Mouse (Mus musculus): ENCODE results near the gene Pogz. TPM values are rescaled to one million over a fixed set of nuclear protein-coding genes. Genes with fewer than 3 reads are reported as not detected.

The Pogz gene
- polyA plus RNA-seq, 1 experiment from 2014 or later = 23.8 TPM

Other genes with a start within 250 kb of the Pogz start
- not detected in 2 replicates for gene Gm10972, start 194.5 kb upstream of the Pogz start, polyA plus RNA-seq (2014; fragmentation: Nextera tagmentation; extraction: Ambion mirVana)
- 7.2 and 7.7 TPM in 2 replicates for gene Tuft1, start 178.7 kb upstream of the Pogz start, polyA plus RNA-seq (2014; fragmentation: Nextera tagmentation; extraction: Ambion mirVana)
- gene Selenbp2, start 144.0 kb upstream of the Pogz start, polyA plus RNA-seq (2014; fragmentation: Nextera tagmentation; extraction: Ambion mirVana) = 0.56 TPM in 1 of 2 replicates, not detected in the other
- gene Cgn, start 51.1 kb upstream of the Pogz start, polyA plus RNA-seq (2014; fragmentation: Nextera tagmentation; extraction: Ambion mirVana) = 8.8 and 9.8 TPM in 2 replicates
- gene Psmb4, start 49.4 kb downstream of the Pogz start, polyA plus RNA-seq (2014; fragmentation: Nextera tagmentation; extraction: Ambion mirVana) = 380 and 393 TPM in 2 replicates
- 9.9 and 12.9 TPM in 2 replicates for gene Selenbp1, start 95.5 kb downstream of the Pogz start, polyA plus RNA-seq (2014; fragmentation: Nextera tagmentation; extraction: Ambion mirVana)
- gene Rfx5, start 116.5 kb downstream of the Pogz start, polyA plus RNA-seq (2014; fragmentation: Nextera tagmentation; extraction: Ambion mirVana) = 7.4 and 8.9 TPM in 2 replicates
- 25.0 and 28.4 TPM in 2 replicates for gene Pi4kb, start 137.2 kb downstream of the Pogz start, polyA plus RNA-seq (2014; fragmentation: Nextera tagmentation; extraction: Ambion mirVana)
- 19.6 and 21.2 TPM in 2 replicates for gene Zfp687, start 177.9 kb downstream of the Pogz start, polyA plus RNA-seq (2014; fragmentation: Nextera tagmentation; extraction: Ambion mirVana)
- gene Psmd4, start 205.0 kb downstream of the Pogz start, polyA plus RNA-seq (2014; fragmentation: Nextera tagmentation; extraction: Ambion mirVana) = 238 and 248 TPM in 2 replicates

Data from hindbrain, embryonic 14.5 days (tissue).